Mouse (Mus musculus): ENCODE results near the gene Plin4.
A peak's percentile ranks its signal among the peaks of the same experiment; 100 is the strongest.
"Not testable (repeated sequence)": the region's sequence is repeated elsewhere in the genome, so short reads cannot be mapped to it uniquely, and the experiment has no call there.

The Plin4 gene

DNA sequence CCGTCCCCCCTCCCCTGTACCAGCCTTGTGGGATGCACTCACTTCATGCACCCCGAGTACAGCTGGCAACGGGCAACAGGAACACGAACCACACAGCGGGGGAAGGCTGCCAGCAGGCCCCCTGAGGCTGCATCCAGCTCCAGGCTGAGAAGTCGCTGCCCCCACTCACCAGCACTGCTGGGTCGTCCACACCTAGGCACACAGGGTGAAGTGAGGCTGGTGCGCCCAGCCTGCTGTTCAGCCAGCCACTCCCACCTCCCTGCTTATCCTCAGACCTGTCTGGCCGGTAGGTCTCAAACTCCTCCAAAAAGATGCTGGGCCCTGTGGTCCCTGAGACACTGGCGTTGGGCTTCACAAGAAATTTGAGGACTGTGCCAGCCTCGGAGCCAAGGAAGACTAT is 16.6 kb upstream of the Plin4 start:
- DNase-seq (ENCODE audit: low read depth, low spot score) = no peak

DNA sequence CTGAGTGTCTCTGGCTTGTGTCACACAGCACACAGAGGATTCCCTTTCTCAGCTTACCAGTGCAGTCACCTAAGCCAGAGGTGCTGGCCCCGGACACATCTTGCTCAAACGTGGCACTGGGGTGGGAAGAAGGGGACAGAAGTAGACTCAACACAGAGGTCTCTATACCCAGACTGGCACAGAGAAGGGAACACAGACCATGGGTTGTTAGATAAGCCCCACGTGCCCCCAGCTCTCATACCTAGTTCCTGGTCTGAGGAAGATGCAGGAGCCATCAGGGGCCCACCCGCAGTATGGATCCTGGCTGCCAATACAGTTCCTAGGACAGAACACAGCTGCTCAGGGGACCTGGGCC is 15.7 kb upstream of the Plin4 start:
- DNase-seq (ENCODE audit: low read depth, low spot score) = no peak

DNA sequence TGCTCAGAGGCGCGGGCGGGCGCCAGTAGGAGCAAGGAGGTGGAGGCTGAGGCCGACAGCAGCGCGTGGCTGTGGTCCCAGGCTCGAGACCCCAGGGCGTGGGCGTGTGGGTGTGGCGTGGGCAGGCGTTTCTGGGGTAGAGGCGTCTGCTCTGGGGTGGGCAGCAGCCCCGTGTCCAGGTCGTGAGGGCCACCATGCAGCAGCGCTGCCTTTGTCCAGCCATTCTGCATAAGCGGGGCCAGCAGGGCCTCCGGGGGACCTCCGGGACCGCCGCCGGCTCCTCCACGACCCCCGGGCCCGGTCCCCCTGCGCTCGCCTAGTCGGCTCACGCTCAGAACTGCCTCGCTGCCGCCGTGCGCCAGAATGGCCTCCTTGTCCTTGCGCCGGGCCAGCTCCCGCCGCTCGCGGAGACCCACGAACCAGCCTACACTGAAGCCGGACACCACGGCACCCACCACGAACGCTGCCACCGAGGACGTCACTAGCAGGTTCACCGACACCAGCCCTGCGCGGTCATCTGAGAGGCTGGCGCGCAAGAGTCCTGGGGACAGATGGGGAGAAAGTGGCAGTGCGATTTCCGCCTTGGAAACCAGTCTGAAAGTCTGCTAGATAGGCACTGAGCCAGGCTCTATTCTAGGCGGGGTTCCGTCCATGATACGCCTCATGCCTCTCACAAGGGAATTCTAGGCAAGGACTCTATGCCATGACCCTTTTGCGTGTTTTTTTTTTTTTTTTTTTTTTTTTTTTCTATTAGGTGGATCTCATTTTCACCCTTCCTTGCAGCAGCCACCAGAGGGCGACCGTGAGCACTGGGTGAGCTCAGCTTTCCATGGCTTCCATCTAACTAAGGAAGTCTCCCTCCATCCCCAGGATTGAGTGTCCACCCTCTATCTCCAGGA is 15.0 kb upstream of the Plin4 start:
- DNase-seq (ENCODE audit: low read depth, low spot score) = peak; percentile 61

DNA sequence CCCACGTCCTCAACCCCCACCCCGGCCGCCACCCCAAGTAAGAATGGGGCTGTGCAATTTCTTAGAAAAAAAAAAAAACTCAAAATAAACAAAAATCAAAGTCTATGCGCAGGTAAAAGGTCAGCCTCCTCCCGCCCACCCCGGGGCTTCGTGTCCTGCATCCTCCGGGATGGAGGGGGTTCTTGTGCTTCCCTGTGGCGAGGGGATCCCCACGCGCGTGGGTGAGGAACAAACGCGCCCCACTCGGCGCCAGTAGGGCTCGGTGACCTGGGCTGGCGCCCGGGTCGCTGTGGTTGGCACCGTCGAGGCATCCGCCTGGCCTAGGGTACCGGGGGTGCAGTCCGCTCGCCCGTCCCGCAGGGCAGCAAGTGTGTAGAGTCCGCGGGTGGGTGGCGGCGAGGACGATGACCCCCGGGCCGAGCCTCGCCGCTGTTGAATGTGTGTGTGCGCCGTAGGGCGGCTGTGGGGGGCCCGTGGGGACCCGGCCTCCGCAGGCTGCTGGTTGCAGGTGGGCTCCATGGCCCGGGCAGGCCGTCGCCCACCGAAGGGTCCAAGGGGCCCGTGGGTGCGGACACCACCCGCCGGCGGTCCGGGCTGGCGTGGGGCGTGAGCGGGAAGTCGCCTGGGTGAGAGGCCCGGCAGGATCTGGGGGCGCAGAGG is 14.2 kb upstream of the Plin4 start:
- DNase-seq (ENCODE audit: low read depth, low spot score) = no peak

DNA sequence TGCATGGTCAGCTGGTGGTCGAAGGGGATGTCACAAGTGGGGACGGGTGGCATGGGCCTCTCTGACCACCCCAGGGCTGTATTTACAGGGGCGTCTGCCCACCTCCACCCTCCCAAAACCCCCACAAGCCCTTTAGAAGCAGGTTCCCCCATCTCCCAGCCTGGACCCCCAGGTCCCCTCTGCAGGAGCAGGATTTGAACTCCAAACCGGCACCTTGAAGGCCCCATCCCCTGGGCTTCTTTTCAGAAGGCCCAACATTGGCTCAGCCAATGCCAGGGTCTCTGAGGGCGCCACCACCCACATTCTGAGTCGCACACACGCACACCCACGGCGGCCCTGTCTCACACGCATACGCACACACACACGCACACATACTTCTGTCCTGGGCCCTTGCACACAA is 13.6 kb upstream of the Plin4 start:
- no peak for DNase-seq (ENCODE audit: low read depth, low spot score)

DNA sequence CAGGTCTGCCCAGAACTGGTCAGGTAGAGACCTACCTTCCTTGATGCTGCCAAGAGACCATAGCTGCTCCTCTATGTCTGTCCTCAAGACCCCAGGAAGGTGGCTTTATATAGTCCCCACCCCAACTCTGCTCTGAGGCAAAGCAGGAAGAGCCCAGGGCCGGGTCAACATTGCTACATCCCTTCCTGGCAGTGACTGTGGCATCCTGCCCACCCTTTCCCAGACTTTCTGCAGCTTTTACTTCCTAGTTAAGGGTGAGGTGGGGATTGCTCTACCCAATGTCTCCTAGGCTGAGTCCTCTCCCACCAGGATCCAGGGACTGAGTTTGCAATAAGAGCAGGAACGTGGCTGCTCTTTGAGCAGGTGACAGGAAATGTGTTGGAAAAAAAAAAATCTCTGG is 12.2 kb upstream of the Plin4 start, which contains the start of gene Lrg1:
TSS of gene Lrg1 (minus strand) at position 176 of the 400 bp plus-strand sequence.
- DNase-seq (ENCODE audit: low read depth, low spot score) = no peak

DNA sequence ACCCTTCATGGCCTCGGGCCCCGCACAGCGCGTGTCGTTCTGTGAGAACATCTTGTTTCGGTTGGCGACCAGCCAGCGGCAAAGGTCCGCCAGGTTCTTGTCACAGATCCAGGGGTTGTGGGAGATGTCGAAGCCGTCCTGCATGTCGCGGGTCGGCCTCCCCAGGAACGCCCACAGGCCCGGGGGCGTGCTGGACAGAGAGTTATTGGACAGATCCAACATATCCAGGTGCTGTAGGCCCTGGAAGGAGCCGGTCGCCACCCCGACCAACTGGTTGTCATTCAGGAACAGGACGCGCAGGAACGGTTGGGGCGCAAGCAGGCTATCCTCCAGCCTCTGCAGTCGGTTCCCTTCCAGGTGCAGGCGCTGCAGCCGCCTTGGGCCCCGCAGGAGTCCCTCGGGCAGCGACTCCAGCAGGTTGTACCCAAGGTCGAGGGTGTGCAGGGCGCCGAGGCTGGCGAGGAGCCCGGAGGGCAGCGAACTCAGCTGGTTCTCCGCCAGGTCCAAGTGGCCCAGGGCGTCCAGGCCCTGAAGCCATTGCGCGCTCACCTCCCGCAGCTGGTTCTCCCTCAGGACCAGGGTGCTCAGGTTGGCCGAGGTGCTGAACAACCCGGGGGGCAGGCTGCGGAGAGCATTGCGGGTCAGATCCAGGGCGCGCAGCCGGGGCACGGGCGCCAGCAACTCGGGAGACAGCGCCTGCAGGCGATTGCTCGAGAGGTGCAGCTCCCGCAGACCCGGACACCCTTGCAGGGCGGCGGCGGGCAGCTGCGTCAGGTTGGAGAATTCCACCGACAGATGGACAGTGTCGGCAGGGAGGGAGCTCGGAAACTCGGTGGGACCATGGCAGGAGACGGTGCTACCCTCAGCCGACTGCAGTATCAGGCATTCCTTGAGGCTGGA is 10.6 kb upstream of the Plin4 start:
- DNase-seq (ENCODE audit: low read depth, low spot score) = no peak

DNA sequence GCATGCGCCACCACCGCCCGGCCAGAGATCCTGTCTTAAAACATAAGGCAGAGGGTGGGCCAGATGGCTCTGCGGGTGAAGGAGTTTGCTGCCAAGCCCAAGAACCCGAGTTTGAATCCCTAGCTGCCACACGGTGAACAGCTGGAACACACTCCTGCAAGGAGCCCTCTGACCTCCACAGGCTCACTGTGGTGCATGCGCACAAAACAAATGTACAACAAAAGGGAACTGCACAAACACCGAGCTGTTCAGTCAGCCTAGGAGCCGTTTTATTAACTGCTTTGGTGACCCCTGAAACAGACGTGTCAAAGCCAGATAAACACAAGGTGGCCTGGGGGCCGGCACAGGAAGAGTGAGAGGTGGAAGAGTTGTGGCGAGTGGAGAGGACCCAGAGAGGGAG is 9.8 kb upstream of the Plin4 start:
- no peak for DNase-seq (ENCODE audit: low read depth, low spot score)

DNA sequence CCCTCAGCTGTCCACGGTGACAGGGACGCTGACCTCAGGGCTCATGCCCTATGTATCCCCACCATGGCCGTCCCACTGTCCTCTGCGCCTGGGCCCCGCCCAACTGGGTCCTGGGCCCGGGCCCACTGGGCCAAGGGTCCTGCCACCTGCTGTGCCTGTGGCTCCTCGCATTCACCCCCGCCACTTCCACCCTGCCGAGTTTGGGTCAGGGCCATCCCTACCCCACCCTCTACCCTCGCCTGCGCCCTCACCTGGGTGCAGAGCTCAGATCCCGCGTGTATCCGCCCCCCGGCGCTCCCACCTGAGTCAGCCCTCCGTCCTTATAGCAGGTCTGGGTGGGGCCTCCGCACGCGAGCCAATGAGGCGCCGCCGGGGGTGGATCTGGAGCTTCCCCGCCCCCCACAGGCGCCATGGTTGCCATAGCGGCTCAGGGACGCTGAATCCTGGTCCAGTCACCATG is 7.7 kb upstream of the Plin4 start, which contains the start of gene Plin5:
TSS of gene Plin5 (minus strand) at position 346 of the 460 bp plus-strand sequence.
- no peak for DNase-seq (ENCODE audit: low read depth, low spot score)

DNA sequence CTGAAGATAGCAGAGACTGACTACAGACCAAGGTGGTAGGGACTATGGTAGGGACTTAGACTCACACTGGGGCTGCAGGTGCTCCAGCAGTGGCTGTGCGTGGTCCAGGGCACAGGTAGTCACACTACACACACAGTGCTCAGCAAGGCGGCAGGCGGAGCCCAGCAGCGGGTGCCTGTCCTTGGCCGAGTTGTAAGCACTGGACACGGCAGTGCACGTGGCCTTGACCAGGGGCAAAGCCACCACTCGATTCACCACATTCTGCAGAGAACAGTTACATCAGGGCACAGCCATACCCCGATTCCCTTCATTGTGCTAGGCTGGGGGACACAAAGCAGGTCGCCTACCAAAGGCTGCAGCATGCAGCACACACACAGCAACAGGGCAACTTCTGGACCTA is 6.6 kb upstream of the Plin4 start:
- no peak for DNase-seq (ENCODE audit: low read depth, low spot score)

DNA sequence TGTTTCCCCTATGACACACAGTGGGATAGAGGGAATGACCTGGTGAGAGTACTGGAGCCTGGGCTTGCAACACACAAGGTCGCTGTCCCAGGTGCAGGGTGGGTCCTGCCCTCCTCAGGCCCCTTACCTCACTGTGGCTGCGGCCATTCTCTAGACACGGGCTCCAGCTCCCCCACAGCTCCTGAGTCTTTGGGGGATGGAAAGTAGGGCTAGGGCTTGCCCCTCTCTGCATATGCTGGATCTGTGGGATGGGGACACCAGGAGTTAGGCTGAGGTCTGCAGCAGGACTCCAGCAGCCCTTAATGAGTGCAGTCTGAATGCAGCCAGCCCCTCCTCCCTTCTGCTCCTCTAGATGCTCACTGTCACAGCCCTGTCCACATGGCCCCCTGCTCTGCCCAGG is 3.1 kb upstream of the Plin4 start:
- no peak for DNase-seq (ENCODE audit: low read depth, low spot score)

DNA sequence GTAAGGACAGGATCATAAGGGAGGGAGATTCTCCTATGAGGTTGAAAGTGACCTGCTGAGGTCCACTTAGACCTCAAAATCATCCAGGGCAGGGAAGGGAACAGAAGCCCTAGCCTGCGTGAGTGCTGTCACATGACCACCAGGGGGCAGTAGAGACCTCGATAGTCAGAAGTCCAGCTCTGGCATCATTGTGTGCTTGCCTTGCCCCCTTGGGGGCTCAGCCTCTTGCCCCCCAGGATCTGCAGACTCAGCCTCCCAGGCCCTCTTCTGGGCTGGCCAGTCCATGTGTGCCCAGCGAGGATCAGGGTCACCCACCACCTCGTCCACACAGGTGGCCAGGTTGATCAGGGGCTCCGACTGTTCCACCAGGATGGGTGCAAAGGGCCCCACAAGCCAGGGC is 2.3 kb upstream of the Plin4 start:
- DNase-seq (ENCODE audit: low read depth, low spot score) = peak; percentile 60

DNA sequence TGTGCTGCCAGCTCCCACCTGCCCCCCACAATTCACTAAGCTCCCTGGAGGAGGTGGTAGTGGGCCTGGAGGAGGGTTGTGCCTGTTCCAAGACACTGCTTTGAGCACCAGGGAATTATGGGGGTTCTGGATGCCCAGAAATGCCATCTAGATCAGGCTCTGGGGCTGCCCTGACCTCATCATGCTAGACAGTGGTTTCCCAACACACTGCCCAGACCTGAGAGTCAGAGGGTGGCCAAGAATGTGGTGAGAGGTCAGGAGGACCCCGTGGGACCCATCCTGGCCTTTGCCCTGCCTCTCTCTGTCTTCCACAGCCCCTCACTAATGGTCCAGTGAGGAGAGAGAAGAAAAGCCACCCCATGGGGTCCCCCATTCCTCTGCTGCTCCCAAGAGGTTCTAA is 1.4 kb upstream of the Plin4 start:
- no peak for DNase-seq (ENCODE audit: low read depth, low spot score)

DNA sequence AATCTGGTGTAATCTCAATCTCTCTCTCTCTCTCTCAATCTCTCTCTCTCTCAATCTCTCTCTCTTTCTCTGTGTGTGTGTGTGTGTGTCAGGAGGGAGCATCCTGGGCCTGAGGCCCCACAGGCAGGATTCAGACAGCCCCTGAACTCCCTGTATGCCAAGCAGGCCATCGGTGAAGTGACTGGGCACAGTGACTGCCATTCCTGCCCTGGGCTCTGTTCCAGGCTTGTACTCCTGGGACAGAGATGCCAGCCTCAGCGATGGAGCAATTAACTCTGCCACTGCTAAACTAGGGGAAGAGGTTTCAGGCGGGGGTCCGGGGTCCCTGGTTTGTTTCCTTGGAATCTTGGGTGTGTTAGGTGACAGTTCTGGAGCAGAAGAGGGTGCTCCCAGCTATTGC is 968 bp upstream of the Plin4 start:
- no peak for DNase-seq (ENCODE audit: low read depth, low spot score)

DNA sequence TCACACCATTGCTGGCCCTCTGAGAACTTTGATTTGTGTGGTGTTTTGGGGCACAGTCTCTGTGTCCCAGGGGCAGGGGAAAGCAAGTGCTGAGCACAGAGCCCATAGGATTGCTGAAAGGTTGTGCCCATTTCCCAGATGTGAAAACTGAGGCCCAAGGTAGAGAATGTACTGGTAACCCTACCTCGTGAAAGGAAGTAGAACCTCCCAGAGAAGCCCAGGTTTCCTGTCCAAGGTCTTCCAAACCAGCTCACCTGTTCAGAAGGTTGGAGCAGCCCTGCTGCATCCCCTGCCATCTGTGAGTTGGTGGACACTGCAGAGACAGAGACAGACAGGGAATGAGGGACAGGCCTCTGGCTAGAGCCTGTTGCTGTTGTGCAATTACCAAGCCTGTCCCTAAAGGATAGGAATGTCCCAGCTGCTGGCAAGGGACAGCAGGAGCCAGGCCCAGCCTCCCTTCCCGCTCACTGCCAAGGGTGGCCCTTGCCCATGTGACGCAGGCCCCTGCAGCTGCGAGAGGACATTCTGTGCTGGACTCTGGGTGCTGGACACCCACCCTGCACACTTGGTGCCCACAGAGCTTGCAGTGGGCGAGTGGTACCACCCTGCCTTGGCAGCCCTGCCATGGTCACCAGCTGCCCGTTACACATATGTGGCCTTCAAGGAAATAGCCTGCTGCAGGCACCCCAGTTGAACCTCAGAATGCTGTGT is 1.1 kb downstream of the Plin4 start:
- no peak for DNase-seq (ENCODE audit: low read depth, low spot score)

DNA sequence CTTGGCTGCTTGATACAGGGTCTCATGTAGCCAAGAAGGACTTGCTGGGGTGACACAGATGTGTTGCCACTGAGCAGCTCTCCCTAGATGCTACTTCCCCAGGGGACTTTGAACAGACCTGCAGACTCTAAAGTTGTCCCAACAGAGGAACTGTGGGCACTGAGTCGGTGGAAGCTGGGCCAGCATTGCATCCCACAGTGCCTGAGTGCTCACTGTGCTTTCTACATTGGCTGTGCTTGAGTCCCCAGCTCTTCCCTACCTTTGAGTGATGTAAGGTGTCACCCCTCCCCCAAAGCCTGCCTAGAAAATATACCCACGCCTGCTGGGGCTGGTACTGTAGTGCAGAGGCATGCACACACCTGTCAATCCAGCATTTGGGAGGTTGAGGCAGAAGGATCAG is 1.9 kb downstream of the Plin4 start:
- no peak for DNase-seq (ENCODE audit: low read depth, low spot score)

DNA sequence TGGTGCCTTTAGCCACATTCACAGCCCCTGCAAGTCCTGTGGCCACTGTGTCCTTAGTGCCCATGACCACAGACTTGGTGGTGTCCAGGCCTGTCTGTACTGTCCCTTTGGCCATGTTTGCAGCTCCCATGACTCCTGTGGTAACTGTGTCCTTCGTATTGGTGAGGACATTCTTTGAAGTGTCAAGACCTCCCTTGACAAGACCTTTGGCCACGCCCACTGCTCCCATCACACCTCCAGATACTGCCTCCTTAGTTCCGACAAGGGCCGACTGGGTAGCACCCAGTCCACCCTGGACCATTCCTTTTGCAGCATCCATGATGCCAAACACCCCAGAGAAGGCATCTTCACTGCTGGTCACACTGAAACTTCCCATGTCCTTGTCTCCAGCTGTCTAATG is 2.6 kb downstream of the Plin4 start:
- DNase-seq (ENCODE audit: low read depth, low spot score) = no peak

DNA sequence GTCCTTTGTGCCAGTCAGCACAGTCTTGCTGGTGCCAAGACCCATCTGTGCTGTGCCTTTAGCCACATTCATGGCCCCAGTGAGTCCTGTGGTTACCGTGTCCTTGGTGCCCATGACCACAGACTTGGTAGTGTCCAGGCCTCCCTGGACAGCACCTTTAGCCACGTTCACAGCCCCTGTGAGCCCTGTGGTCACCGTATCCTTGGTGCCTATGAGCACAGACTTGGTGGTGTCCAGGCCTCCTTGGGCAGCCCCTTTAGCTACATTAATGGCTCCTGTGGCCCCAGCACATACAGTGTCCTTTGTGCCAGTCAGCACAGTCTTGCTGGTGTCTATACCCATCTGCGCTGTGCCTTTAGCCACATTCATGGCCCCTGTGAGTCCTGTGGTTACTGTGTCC is 3.2 kb downstream of the Plin4 start:
- not testable (repeated sequence) for DNase-seq (ENCODE audit: low read depth, low spot score)

DNA sequence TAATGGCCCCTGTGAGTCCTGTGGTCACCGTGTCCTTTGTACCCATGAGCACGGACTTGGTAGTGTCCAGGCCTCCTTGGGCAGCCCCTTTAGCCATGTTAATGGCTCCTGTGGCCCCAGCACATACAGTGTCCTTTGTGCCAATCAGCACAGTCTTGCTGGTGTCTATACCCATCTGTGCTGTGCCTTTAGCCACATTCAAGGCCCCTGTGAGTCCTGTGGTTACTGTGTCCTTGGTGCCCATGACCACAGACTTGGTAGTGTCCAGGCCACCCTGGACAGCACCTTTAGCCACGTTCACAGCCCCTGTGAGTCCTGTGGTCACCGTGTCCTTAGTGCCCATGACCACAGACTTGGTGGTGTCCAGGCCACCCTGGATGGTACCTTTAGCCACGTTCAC is 4.8 kb downstream of the Plin4 start:
- not testable (repeated sequence) for DNase-seq (ENCODE audit: low read depth, low spot score)

DNA sequence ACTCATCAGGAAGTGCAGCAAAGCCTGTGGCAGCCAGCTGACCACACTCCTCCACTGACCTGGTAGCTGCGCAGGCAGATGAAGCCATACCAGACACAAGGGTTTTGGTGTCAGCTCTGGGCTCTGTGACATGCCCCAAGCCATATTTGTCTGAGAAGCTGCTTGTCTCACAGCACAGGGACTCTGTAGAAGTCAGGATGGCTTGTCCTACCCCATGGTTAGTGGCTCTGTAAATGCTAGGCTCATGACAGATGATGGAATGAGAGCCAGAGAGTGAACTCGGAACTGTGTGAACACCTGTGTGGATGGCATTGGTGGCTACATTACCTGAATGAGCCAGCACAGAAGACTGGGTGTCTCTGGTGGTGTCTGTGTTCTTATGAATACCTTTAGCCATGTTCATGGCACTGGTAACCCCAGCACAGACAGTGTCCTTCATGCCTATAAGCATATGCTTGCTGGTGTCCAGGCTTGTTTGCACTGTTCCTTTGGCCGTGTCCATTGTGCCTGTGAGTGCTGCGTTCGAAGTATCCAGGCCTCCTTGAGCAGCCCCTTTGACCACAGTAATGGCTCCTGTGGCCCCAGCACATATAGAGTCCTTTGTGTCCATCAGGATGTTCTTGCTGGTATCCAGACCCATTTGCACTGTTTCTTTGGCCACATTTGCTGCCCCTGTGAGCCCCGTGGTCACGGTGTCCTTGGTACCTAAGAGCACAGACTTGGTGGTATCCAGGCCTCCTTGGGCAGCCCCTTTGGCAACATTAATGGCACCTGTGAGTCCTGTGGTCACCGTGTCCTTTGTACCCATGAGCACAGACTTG is 5.9 kb downstream of the Plin4 start:
- DNase-seq (ENCODE audit: low read depth, low spot score) = no peak

Data from CD4-positive helper T cell, adult 2 months (primary cell).